Mouse (Mus musculus): ENCODE measurements around the gene E2f2.
A peak's percentile ranks its signal among the peaks of the same experiment; 100 is the strongest.

The E2f2 gene

DNA sequence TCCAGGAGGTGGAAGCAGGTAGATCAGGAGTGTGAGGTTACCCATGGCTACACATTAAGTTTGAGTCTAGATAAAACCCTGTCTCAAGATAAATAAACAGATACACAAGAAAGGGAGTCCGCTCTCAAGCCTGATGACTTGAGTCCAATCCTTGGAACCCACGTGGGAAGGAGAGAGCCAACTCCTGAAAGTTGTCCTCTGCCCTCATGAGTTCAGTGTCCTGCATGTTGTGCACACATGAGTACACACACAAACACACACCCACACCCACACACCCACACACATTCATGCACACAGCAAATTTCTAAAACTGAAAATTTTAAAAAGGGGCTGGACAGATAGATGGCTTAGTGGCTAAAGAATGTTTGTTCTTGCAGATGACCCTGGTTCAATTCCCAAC is 32.6 kb downstream of the E2f2 start:
- DNase-seq (ENCODE audit: low spot score), result no peak

GRCm38 (mm10) chr4:136206033-136206893 is 34.1 kb downstream of the E2f2 start, which contains the start of gene Asap3:
Gene Asap3 (plus strand): TSS chr4:136206365.
- DNase-seq (ENCODE audit: low spot score), result peak; percentile 100

DNA sequence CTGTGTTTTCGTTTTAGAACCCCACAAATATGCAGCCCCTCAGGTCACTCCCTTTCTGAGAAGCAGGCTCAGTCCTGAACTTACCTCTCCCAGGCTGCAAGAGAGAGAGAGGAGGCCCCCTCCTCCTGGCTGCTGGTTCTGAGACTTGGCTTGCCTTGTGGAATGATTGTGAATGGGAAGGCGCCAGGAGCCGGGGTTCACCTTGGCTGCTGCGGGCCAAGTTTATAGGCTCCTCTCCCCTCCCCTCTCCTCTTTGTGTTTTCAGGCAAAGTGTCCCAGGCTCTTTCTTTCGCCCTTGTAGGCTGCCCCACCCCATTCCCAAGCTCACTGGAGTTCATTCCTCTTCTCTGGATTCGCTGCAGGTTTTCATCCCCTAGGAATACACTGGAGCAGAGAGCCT is 34.7 kb downstream of the E2f2 start:
- DNase-seq (ENCODE audit: low spot score), result no peak

DNA sequence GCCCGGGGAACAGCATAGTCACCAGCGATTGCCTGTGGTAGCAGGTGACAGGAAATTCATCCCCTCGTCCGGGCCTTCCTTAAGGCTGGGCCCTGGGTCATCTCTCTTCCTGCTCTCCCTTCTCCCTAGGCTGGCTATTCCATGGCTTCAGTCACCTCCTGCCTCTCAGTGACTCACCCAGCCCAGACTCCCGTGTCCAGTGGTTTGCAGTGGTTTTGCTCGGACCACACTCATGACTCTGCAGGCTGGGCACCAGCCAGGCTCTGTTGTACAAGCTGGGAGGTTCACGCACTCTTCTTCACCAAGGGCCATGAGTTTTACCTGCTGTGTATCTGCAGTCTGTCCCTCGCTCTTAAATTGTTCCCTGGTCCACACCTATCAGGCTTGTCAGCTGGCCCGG is 38.7 kb downstream of the E2f2 start:
- no peak for DNase-seq (ENCODE audit: low spot score)

DNA sequence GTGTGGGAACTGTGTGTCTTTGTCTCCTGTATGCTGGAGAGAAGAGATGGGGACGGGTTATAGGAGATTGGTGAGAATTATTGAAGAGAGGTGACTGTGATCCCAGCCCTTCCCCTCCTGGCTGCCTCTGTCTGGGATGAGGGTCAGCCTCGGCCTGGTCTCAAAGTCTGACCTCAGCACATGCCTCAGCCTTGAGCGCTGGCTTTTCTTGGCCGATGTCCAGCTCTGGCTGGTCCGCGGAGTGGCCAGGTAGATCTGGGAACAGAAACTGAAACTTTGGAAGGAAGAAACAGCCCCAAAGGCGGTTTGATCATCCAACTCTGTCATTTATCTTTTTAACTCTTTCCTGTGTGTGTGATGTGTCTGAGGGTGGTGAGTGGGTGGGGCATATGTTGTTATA is 41.4 kb downstream of the E2f2 start:
- DNase-seq (ENCODE audit: low spot score), result no peak

DNA sequence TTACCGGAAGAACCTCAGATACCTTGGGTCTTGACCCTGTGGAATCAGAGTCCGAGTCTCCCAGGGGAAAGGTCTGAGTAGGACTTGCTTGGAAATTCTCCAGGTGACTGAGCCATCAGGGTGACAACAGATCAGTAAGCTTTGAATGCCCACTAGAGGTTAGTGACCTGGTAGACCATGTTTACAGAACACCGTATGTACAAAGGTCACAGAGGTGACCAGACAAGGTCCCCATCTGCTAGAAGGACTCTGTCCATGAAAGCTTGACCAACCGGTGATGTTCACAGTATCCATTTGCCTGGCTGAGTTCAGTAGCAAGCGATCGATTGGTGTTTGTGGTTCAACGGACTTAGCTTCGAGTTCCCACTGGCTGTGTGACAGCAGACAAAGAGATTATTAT is 42.6 kb downstream of the E2f2 start:
- no peak for DNase-seq (ENCODE audit: low spot score)

- no peak for DNase-seq (ENCODE audit: low spot score)
Observed at GRCm38 (mm10) chr4:136215576-136215975, 43.4 kb downstream of the E2f2 start.

- DNase-seq (ENCODE audit: low spot score), result no peak
Observed at GRCm38 (mm10) chr4:136217063-136217462, 44.9 kb downstream of the E2f2 start.

GRCm38 (mm10) chr4:136218595-136219214 is 46.5 kb downstream of the E2f2 start:
- peak; percentile 65 for DNase-seq (ENCODE audit: low spot score)

DNA sequence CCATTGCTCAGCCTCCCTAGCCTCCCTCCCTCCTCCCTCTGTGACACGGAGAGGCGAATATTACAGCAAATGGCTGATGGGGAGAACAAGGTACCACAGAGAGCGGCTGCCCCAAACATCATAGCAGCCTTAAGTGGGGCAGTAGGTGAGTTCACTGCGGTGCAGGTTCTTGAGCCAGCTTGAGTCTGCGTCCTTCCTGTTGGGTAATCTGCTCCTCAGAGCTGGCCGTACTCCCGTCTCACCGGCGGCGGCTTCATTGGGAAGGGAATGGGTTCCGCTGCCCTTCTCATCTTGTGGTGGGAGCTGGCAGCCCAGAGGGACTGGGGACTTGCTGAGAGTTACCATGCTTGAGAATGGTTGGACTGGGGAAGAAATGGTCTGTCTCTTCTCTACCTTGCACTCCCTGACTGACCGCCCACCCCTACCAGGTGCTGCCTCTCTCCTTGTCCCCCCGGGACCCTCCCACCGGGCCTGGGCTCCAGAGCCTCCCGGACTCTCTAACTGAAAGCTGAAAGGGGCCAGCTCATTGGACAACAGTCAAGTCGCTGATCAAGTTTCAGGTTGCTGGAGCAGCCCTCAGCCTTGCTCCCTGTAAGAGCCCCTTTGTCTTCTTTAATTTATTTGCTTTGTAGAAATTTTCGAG is 48.1 kb downstream of the E2f2 start:
- peak; percentile 67 for DNase-seq (ENCODE audit: low spot score)

GRCm38 (mm10) chr4:136223549-136224239 is 51.5 kb downstream of the E2f2 start:
- peak; percentile 35 for DNase-seq (ENCODE audit: low spot score)

GRCm38 (mm10) chr4:136224240-136224559 is 52.0 kb downstream of the E2f2 start:
- no peak for DNase-seq (ENCODE audit: low spot score)

- no peak for DNase-seq (ENCODE audit: low spot score)
Observed at GRCm38 (mm10) chr4:136224677-136225460, 52.7 kb downstream of the E2f2 start.

- DNase-seq (ENCODE audit: low spot score), result no peak
Observed at GRCm38 (mm10) chr4:136227408-136227807, 55.2 kb downstream of the E2f2 start.

GRCm38 (mm10) chr4:136228640-136229039 is 56.4 kb downstream of the E2f2 start:
- DNase-seq (ENCODE audit: low spot score), result no peak

- DNase-seq (ENCODE audit: low spot score), result no peak
Observed at GRCm38 (mm10) chr4:136238669-136239068, 66.5 kb downstream of the E2f2 start.

- DNase-seq (ENCODE audit: low spot score), result no peak
Observed at GRCm38 (mm10) chr4:136239111-136239510, 66.9 kb downstream of the E2f2 start.

- peak; percentile 75 for DNase-seq (ENCODE audit: low spot score)
Observed at GRCm38 (mm10) chr4:136239622-136240021, 67.4 kb downstream of the E2f2 start.

DNA sequence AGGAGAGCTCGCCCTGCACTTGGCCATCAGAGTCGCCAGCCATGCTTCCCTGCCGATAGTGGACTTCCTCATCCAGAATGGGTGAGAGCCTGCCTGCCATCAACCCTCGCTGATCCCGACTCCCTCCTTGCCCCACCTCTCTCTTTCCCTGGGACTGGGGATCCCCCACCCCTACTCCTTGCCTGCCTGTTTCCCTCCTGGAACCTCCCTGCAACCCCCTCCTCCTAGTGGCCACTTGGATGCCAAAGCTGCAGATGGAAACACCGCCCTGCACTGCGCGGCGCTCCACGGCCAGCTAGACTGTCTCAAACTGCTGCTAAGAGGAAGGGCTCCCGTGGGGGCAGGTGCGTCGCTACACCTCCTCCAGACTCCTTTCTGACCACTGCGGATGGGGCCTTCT is 67.9 kb downstream of the E2f2 start:
- DNase-seq (ENCODE audit: low spot score), result no peak

GRCm38 (mm10) chr4:136240955-136241354 is 68.8 kb downstream of the E2f2 start:
- peak; percentile 67 for DNase-seq (ENCODE audit: low spot score)

DNA sequence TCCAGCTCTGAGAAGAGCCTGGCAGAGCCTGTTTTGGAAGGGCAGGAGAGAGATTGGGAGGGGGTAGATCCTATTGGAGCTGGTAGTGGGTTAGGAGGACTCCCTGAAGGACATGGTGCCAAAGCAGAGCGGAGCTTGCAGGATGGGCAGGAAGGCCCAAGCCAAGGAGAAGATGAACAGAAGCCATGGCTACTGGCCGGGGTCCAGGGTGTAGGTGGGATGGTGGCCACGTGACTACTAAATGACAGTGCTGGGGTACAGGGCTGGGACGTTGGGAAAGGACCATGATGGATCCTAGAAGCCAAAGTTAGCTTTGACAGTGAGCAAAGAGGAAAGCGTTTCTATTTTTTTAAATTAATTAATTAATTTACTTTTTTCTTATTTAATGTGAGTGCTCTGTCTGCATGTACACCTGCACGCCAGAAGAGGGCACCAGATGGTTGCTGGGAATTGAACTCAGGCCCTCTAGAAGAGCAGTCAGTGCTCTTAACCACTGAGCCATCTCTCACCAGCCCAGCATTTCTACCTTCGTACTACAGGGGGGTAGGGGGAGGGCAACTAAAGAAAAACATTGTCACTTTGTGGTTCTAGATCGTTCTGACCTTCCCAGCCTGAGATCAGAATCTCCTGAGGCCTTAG is 70.0 kb downstream of the E2f2 start:
- DNase-seq (ENCODE audit: low spot score), result peak; percentile 29
